Mouse (Mus musculus): ENCODE measurements around the gene Mylk.

DNA sequence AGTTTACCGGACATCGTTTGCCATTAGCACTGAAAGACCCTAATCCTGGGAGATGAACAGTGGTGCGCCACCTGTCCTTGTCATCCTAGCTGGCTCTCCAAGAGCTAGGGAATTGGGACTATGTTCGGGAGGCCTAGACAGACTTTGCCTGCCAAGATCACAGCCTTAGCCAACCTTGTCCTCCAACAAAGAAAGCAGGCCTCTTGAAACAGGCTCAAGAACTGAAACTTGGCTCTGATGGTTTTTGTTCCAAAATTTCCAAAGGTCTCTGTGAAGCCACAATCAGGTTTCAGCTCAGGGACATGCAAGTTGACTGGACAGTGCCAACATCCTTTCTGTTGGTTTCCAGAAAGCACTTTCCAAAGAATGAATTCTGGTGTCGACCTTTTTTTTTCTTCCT is 247.8 kb downstream of the Mylk start:
- TF ChIP-seq POLR2A (IDR thresholded peaks at IDR 0.05; ENCODE audit: borderline replicate concordance, low read depth, low read length): no peak
- TF ChIP-seq CTCF (IDR thresholded peaks at IDR 0.05; ENCODE audit: low read depth, low read length): no peak
